Mouse (Mus musculus) liver, postnatal 0 days (tissue): ENCODE measurements around the gene Stk38.

ENCODE experiments used
- CTCF ChIP-seq: sonication (generic); IDR thresholded peaks from 2 replicates; pipeline ENCODE4 v1.5.1; 2016; ENCODE audit warnings: antibody characterized with exemption, low read depth
- EP300 ChIP-seq: IDR thresholded peaks from 2 replicates; pipeline ENCODE4 v1.6.1; 2016; ENCODE audit warnings: antibody characterized with exemption, low read depth, mild to moderate bottlenecking

- no peak for TF ChIP-seq CTCF
- TF ChIP-seq EP300, result no peak
Observed at GRCm38 (mm10) chr17:29019391-29019790, 11.6 kb upstream of the Stk38 start.
